Mouse (Mus musculus) G1E-ER4 (cell line): Measurements from ENCODE around the gene Dck. TPM values are rescaled to one million over a fixed set of nuclear protein-coding genes. Genes with fewer than 3 reads are reported as not detected.

Experiments
- GATA1 ChIP-seq: IDR thresholded peaks from one replicate; pipeline ENCODE4 v1.8.0; 2012; ENCODE audit warnings: low read length, inconsistent platforms
- polyA plus RNA-seq: library from polyadenylated mRNA; stranded (reverse); fragments of >175 nt; gene quantifications from 2 replicates; pipeline ENCODE4 v1.2.3, GENCODE M21; 2012

The Dck gene
- polyA plus RNA-seq, 1 experiment = 8.0 TPM

DNA sequence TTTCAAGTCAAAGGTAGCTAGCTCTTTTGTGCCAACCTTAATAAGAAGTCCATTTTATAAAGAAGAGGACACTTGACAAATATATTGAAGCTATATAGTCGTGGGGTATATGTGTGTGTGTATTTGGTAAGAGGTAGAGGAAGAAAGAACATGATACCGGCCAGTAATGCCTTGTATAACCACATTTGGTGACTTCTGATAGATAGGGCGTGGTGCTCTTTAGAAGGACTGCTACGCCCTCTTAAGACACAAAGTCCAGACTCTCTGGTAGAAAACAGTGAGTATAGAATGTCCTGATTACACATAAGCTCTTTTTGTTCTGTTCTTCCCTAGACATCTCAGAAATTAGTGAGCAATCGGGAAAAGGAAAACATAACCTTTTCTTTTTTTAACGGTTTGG lies 3.4 kb downstream of the Dck start:
- no peak for TF ChIP-seq GATA1

DNA sequence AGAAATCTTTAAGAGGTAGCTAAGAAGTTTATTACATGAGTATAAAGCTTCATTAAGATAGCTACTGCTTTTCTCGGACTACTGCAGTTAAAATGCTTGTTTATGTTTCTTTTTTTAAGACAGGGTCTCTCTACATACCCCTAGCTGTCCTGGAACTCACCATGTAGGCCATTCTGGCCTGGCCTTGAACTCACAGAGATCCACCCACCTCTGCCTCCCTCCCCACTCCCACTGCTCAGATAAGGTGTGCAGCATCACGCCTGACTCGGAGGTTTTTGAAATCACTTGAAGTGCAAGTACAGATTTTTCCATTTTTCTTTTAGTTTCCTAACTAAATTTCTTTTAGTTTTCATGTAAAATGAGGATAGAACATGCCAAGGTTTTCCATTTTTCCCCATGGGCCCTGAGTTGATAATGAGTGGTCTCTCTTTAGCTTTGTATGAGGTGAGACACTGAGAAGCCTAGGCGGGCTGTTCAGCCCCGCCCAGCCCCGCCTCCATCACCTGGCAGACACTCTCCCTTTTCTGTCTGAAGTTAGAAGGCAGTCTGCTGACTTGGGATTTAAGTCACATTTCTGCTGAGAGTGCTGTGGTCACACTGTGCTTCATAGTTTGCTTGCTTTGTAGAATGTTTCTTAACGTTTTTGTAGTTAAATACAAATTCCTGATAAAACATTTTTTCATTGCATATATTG lies 17.4 kb downstream of the Dck start:
- no peak for TF ChIP-seq GATA1

DNA sequence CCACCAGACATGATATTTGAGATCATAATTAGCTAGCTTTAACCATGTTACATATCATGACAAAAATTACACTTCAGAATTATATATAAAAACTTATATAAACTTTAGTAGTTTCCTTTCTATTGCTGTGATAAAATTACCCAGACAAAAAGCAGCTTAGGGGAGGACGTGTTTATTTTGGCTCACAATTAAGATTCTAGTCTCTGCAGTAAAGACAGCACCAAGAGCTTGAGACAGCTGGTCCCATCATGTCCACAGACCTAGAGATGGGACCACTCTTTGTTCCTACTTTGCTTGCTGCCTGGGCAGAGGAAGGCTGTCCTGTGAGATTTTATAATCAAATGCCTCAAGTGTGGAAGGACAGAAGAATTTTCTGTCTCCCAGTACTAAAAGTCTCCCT lies 20.3 kb downstream of the Dck start:
- no peak for TF ChIP-seq GATA1

DNA sequence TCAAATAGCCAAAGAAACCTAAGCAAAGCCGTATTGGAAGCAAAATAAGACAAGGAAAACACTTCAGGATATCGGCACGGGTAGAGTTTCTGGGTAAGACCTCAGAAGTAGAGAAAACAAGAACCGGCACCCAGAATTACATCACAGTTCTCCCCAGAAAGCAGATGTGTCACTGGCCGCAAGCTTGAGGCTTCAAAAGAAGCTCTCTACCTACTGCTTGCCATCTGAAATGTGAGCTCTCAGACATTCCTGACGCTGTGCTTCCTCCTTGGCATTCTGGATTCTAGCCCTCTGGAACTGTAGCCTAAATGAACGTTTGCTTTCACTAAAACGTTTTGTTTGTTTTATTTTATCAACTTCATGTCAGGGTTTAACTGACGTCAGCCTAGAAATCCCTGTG lies 25.9 kb downstream of the Dck start:
- TF ChIP-seq GATA1 = no peak

DNA sequence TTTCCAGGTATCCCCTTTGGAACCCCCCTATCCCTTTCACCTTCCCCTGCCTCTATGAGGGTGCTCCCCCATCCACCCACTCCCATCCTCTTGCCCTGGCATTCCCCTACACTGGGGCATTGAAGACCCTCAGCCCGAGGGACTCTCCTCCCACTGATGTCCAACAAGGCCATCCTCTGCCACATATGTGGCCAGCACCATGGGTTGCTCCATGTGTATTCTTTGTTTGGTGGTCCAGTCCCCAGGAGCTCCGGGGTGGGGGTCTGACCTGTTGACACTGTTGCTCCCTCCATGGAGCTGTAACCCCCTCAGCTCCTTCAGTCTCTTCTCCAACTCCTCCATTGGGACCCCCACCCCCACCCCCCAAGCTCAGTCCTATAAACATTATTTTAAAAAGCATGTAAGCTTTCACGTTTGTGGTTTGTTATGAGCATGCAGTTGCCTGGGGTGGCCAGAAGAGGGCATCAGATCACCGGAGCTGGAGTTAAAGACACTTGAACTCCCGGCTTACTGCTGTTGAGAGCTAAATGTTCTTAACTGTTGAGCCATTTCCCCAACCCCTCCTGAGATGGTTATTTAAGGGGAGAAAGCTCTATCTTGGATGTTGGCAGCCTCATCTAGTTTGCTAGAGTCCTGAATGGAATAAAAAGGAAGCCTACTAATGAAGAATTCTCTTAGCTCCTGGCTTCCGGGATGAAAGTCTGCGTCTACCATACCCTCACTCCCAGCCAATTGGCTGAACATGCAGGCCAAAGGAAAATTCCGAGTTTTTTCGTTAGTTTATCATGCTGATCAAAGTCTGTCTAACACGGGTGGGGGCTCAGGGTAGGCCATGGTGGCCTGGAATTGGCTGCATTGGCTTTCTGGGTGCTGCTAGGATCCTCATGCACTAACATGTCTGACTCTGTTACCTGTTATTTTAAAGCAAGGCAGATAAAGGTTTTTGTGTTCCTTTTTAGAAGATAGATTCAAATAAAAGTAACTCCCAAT lies 26.8 kb downstream of the Dck start:
- TF ChIP-seq GATA1 = no peak

DNA sequence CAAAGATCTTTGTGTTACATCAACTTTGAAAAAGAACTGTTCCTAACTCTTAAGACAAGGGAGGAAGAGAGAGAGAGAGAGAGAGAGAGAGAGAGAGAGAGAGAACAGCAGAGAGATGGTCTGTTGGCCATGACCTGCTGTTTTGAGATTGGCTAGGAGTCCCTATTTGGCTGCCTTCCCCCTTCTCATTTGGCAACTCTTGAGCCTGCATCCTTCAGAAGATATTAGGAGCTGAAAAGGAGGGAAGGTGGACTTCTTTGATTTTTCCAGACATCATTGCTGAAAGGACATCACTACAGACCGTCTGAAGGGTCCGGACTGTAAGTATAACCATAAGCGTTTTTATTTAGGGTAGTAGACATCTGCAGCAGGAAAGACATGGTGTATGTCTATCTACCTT lies 28.9 kb downstream of the Dck start:
- no peak for TF ChIP-seq GATA1

DNA sequence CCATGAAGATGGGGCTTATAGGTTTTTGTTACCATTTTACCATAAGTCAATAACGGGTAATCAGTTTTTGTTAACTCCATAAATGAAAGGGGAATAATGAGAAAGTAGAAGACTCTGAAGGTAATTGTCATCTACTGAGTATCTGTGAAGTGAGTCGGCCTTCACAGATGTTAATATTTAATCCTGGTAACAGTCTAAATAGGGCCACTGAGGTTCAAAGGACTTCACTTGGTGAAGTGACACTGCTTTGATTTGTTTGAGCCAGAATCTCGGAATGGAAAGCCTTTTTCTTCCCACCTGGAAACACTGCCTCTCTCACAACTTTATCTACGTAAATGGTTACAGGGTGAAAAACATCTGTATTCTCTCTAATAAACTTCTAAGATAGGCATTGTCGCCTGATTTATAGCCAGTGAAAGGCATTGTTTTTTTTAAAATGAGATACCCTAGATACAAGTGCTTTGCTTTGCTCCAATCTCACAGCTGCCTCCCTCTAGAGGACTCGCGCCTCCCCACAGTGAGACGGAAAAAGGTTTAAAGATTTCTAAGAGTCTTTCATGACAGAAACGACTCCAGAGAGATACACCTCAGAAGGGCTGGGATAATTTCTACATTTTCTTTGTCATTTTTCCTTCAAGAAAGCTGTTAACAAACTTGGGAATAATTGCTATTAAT lies 31.3 kb downstream of the Dck start:
- TF ChIP-seq GATA1 = no peak

DNA sequence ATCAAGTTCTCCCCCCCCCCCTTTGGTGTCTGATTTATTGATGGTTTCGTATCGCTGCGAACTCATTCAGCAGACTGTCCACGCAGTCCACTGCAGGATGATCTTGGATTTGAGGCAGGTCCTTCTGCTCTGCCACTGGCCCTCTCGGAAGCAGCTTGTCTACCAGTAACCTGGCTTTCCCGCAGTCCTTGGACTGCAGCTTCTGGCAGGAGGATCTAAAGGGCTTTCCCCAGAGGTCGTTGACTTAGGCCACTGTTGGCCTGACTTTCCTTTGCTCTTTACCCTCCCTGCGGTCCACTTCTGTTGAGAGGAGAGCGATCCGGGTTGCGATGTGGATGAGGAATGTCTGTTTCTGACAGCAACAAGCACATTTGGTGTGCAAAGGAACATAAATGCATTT lies 31.8 kb downstream of the Dck start:
- no peak for TF ChIP-seq GATA1

DNA sequence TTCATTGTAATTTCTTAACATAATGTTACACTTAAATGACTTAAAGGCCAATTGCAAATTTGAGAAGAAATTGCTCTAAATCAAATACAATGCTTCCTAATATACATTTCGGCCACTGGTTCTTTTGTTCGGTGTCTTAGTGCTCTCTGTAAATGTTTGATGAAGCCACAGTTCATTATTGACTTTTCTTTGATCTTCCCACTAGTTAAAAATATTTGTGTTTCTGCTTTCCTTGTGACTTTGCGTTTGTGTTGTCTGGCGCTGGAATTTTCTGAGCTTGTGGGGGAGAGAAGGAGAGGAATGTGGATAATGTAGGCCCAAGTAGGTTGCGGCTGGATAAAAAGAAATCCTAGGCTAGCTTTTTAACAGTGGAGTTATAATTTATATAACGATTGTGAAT lies 32.3 kb downstream of the Dck start:
- no peak for TF ChIP-seq GATA1

DNA sequence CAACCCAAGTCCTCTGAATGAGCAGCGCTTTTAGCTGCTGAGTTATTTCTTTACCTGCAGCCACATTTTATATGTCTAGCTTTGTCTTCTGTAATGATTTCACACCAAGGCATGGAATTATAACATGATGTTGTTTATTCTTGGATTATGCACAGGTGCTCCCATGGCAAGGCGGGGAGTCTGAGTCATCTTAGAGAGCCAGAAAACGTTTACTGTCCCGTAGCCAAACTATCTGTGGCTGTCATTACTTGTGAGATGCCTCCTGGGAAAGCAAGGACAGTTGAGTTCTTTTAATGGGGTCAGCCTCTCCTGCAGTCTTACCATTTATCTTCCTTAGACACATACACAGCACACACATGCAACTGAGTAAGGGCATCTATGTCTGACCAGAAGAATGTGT lies 40.8 kb downstream of the Dck start:
- TF ChIP-seq GATA1 = no peak

DNA sequence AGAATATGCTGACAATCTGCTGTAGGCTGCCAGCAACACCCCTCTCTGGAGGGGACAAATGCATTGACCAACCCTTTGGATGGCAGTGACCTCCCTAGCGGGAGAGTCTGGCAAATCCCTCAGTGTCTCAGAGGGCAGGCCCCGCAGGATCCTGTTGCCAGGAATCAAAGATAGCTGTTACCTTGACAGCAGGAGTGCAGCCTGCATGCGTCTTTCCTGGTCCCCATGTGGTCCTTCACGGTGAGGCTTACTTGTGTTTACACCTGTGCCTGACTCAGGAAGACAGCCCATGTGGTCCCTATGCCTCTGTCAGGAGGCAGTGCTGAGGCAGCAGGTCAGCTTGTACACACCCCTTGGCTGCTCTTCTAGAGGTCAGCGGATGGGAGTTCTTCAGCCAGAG lies 41.5 kb downstream of the Dck start:
- no peak for TF ChIP-seq GATA1

DNA sequence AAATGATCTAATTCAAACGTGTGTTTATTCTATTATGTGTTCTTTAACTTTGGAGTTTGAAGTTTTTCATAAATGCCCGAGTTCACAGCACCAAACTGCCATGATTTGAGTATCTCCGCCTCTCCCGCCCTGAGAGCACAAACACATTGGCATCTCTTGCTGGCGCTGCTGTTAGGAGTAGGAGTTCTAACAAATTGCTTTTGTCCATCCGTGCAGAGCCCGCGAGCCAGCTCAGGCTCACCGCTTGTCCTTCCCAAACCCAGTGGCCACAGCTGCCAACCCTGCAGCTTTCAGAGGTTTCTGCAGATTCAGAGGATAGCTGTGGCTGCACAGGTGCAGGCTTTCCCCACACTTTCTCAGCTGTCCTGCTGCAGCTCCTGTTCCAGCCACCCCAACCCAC lies 42.5 kb downstream of the Dck start:
- TF ChIP-seq GATA1 = no peak

DNA sequence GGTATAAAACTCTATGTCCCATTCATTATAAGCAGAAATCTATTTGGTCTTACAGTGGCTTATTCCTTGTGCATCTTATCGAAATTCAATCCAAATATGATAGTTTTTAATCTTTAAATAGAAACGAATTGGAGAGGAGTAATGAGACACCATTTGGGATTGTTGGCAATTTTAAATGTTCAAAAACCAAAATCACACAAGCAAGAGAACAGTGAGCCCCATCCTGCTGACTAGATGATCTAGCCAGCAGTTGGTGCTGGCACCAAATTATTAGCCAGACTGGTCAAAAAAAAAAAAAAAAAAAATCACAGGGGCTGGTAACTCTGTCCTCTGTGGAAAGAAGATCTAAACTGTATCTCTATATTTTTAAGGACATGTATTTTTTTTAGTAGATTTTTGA lies 48.4 kb downstream of the Dck start:
- no peak for TF ChIP-seq GATA1

DNA sequence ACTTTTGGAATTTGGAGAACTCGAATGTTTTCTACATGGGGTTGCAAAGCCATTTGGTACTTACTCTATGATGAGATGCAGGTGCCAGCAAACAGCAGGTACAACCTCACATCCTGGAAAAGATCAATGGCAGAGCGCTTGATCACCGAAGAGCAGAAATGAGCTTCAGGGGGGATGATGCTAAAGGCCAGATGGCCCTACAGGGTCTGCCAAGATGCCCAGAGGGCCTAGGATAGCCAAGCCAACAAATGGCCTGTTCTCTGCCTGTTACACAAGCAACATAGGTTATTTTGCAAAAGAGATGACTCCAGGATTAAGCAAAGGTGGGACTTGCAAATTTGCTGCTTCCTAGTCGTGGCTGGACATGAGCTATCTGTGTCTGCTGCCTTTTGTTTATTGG lies 49.8 kb downstream of the Dck start:
- no peak for TF ChIP-seq GATA1

DNA sequence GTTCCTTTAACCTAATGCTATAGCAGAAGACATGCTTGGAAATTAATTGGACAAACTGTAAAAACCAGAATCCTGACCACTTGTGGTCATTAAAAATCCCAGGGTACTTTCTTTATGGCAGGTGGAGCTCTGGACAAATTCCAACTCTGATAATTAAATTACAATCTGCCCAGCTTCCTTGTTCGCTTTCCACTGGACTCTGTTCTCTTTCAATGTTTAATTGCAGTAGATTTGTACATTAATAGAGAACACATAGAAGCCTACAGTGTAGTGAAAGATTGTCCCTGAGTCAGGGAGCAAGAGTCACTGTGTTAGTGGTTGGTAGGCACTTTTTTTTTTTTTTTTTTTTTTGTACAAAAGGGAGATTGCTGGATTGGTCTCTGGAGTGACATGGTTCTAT lies 56.7 kb downstream of the Dck start:
- no peak for TF ChIP-seq GATA1

DNA sequence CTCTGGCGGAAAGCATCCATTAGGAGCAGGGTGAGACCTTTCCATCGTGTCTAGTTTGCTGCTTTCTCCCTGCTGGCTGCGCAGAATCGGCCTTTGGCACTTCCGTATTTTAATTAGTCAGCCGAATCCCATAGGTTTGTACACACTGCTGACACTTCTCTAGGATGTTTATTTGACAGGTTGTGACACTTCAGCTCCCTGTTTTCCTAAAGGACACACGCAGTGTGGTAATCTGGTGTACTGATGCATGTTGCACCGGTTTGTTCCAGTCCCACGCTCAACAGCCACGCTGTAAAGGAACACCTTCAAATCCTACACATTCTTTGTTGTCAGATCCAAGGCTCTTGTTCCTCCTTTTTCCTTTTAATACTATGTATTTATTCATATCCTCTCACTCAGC lies 60.0 kb downstream of the Dck start:
- no peak for TF ChIP-seq GATA1
